Mouse (Mus musculus) stomach, postnatal 0 days (tissue): ENCODE results near the gene Tiparp.

Experiments used
- CTCF ChIP-seq: IDR thresholded peaks from 2 replicates; pipeline ENCODE4 v1.5.1; 2016; ENCODE audit warnings: antibody characterized with exemption, low read depth, mild to moderate bottlenecking, moderate library complexity
- EP300 ChIP-seq: optimal IDR thresholded peaks from 2 replicates; pipeline ENCODE3; 2016; ENCODE audit warnings: antibody characterized with exemption

- peak; percentile 69 for TF ChIP-seq CTCF
- TF ChIP-seq EP300: no peak
Observed at GRCm38 (mm10) chr3:65528614-65529470, 632 bp downstream of the Tiparp start.
